Mouse (Mus musculus) leukemia stem cell, adult 10-12 weeks (primary cell): ENCODE results near the gene Gm42420. TPM values are rescaled to one million over a fixed set of nuclear protein-coding genes. Genes with fewer than 3 reads are reported as not detected.

Experiments
- polyA plus RNA-seq: library from polyadenylated mRNA; stranded (reverse); fragments of >175 nt; gene quantifications from 2 replicates; pipeline ENCODE4 v1.2.3, GENCODE M21; 2012; ENCODE audit warnings: low replicate concordance

Gene Gm42420
- polyA plus RNA-seq: not detected in 2 replicates

DNA sequence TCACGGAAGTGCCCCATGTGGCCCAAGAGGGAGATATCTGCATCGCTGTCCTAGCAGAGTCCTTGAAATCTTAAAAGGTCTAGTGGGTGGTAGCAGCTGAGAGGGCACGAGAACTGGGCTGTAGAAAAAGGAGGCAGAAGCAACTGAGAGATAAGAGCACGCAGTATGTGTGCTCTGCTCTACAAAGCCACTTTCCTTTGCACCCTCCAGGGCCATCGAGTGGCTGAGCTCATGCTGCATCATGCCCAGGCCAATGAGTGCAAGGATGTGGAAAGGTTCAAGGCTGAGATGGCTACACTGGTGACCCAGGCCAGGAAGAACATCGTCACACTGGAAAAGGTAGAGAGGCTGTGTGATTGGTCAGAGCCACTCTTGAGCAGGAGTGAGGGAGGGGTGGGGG lies at the start of gene Gm42420:
Gm42420 (plus strand) TSS at position 237 of the 400 bp plus-strand sequence.

GRCm38 (mm10) chr6:39557723-39558261 lies 27.8 kb upstream of the Gm42420 start, which contains the start of gene Dennd2a:
TSS of gene Dennd2a (minus strand) at chr6:39557867.

GRCm38 (mm10) chr6:39573791-39574554 lies 11.6 kb upstream of the Gm42420 start, which contains the start of gene Adck2:
TSS of gene Adck2 (plus strand) at chr6:39573873.

DNA sequence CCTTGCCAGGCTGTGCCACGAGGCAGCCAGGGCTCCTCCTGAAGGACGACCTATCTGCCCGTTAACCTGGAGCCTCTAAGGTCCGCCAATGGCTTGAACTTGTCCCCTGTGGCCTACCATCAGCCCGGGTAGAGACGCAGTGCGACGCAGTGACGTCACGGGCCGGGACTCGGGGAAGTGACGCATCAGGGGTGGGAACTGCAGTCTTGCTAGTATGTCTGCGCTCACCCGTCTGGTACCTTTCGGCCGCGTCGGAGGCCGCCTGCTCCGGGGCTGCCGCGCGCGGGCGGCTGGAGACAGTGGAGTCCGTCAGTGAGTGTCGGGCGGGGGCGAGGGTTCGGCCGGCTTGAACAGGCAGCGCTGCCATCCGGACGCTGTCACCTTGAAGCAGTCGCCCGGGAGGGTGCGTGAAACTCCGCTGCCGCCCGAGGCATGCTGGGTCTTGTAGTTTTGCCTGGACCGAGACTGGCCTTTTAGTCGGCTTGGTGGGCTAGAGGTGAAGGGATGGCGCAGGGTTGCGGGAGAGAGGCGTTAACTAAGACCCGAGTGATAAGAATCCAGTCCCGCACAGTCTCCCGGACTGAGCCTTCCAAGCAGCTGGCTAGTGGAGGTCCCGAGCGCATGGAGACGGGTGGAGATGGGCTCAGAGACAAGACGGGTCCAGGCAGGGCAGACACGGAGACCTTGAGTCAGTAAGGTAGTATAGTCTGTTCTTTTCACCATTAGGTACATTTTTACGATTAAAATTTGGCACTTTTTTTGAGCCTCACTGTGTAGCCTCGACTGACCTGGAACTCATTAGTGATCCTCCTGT lies 7.1 kb downstream of the Gm42420 start, which contains the start of gene Ndufb2:
Ndufb2 (plus strand) TSS at position 174 of the 814 bp plus-strand sequence.

Other genes with a start within 250 kb of the Gm42420 start
- 4.0 and 4.7 TPM in 2 replicates for gene Slc37a3, start 208.1 kb upstream of the Gm42420 start, polyA plus RNA-seq
- gene Rab19, start 204.6 kb upstream of the Gm42420 start, polyA plus RNA-seq: 0.18 and 0.83 TPM in 2 replicates
- gene Mkrn1, start 165.3 kb upstream of the Gm42420 start, polyA plus RNA-seq: 171 and 247 TPM in 2 replicates
- 0.70 and 1.0 TPM in 2 replicates for gene Dennd2a, start 27.9 kb upstream of the Gm42420 start, polyA plus RNA-seq
- gene Adck2, start 11.9 kb upstream of the Gm42420 start, polyA plus RNA-seq: 17.2 and 21.6 TPM in 2 replicates
- 285 and 367 TPM in 2 replicates for gene Ndufb2, start 6.8 kb downstream of the Gm42420 start, polyA plus RNA-seq
- gene Braf, start 139.7 kb downstream of the Gm42420 start, polyA plus RNA-seq: 2.0 and 4.3 TPM in 2 replicates
- 1.6 and 4.9 TPM in 2 replicates for gene Mrps33, start 225.2 kb downstream of the Gm42420 start, polyA plus RNA-seq